Mouse (Mus musculus): Measurements from ENCODE around the gene Pip5kl1.

Gene Pip5kl1

GRCm38 (mm10) chr2:32582830-32583799, 8.5 kb downstream of the Pip5kl1 start:
- in situ Hi-C loops (cut with MboI, MseI), result no loop called here

GRCm38 (mm10) chr2:32585149-32585714, 10.6 kb downstream of the Pip5kl1 start:
- in situ Hi-C loops (cut with MboI, MseI), result no loop called here

DNA sequence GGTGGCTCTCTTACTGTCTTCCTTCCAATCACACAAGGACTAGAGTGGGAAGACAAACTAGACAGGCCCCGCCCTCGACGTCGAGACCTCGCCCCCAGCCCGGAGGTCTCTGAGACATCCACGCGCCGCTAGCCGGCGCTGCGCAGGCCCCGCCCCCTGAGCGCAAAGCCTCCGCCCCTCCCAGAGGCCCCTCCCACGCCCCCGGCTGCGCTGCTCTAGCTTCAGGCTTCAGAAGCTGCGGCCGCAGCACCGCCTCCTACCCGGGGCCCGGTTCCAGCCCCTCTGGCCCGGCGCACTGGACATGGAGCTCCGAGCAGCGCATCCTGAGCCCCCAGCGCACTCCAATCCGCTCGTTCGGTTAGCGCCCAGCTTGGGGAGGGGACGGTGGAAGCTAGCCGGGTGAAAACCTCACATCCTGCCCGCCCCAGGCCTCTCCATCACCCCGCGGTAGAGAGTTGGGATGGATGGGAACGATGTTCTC, 12.3 kb downstream of the Pip5kl1 start, which contains the start of gene St6galnac4:
TSS of gene St6galnac4 (plus strand) at position 225 of the 481 bp plus-strand sequence.
- in situ Hi-C loops (cut with MboI, MseI), result no loop called here

DNA sequence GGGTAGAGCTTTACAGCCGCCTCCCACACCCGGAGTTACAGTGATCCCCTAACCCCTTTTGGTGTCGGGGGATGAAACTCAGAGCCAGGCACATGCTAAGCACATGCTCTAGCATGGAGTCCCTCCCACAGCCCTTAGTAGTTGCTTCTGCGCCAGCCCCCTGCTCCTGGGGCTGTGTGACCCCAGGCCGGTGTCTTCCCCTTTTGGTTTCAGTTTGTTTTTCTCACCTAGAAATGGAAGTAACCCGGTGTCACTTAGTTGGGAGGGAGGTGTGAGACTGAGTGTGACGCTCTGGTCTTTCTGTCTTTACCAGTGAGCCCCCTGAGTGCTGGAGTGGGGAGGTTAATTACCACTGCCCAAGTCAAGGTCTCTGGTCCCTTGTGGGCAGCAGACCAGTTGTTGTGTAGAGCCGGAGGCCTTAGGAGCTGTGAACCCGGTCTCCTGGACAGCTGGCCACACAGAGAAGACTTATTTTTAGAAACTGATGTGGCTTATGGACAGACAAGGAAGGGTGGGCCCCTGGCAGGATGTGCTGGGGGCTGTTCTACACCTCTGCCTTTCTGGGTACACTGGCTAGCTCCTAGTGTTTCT, 13.2 kb downstream of the Pip5kl1 start:
- in situ Hi-C loops (cut with MboI, MseI), result no loop called here

GRCm38 (mm10) chr2:32589213-32589795, 14.7 kb downstream of the Pip5kl1 start:
- in situ Hi-C loops (cut with MboI, MseI), result no loop called here

DNA sequence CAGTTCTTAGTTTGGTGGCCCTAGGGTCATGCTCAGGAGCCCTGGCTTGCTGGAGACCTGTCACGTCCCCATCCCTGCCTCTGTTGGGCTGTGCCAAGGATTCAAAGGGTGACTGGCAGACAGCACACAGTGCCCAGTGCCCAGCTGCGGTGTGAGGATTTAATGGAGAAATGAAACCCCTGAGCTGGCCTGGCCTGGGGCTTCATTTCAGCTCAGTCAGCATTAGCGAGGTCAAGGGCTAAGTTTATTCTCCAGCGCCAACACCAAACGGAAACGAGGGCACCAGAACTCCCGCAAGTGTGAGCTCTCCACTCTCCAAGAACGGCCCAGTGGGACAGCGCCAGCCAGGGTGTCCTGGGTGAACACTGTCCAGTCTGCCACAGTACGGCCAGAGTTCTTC, 15.6 kb downstream of the Pip5kl1 start:
- in situ Hi-C loops (cut with MboI, MseI), result no loop called here

GRCm38 (mm10) chr2:32591249-32591648, 16.7 kb downstream of the Pip5kl1 start:
- in situ Hi-C loops (cut with MboI, MseI), result no loop called here

- in situ Hi-C loops (cut with MboI, MseI), result no loop called here
Observed at GRCm38 (mm10) chr2:32596725-32597124, 22.1 kb downstream of the Pip5kl1 start.

DNA sequence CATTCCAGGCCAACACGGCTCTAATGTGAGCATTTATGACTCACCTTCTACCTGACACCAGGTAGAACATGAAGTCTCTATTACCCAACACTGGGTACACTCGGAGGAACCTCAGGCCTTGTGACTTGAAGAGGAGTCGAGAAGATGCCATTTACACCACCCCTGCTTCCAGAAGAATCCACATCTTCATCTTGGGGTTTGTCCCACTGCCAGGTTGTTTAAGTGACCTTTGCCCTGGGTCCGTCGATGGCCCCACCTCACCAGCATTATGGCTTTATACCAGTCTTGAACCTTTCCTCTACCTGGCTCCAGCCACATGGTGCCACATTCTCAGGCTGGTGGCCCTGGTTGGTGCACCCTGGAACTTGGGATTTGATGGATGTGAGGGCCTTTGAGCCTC, 22.7 kb downstream of the Pip5kl1 start:
- in situ Hi-C loops (cut with MboI, MseI), result no loop called here

DNA sequence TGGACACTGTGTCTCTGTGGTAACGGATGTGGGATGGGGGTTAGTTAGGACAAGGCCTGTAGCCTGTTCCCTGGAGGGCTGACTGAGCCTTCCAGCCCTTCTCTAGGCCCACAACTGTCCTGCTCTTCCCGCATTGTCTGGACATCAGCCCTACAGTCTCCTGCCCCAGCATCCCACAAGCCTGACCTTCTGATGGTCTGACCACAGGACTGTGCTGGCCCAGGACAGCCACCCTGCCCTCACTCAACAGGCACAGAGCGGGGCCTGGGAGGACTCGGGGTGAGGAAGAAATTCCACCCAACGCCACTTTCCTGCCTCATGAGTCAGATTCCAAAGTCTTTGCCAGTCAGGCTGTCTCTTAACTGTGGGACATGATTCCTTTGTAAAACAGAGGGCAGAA, 23.1 kb downstream of the Pip5kl1 start:
- in situ Hi-C loops (cut with MboI, MseI), result no loop called here

- in situ Hi-C loops (cut with MboI, MseI), result no loop called here
Observed at GRCm38 (mm10) chr2:32598506-32598905, 23.9 kb downstream of the Pip5kl1 start.

GRCm38 (mm10) chr2:32599409-32599808, 24.8 kb downstream of the Pip5kl1 start, which contains the start of gene St6galnac6:
TSS of gene St6galnac6 (plus strand) at chr2:32599709.
- in situ Hi-C loops (cut with MboI, MseI), result no loop called here

GRCm38 (mm10) chr2:32601417-32602065, 26.9 kb downstream of the Pip5kl1 start:
- in situ Hi-C loops (cut with MboI, MseI), result loop anchor here in 1 of 2 experiments (10.0 kb wide), 1 partner anchor 1137 kb away; no protein-coding TSS in a partner anchor

DNA sequence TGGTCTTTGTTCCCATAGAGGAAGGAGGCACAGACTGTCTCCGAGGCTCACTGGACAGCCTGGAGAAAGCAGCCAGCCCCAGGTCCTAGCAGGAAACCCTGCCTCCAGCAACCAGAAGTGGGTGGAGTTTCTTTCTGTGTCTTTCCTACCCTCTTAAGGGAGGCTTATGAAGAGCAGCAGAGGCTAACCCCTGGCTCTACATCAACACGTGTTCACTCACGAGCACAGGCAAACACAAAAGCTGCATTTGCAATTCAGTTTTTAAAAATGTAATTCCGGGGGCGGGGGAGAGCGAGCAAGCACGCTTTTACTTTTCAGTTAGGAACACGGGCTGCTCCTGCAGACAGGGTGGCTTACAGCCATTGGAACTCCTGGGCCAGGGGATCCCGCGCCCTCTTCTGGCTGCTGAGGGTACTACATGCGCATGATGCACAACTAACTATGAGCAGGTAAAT, 28.0 kb downstream of the Pip5kl1 start:
- in situ Hi-C loops (cut with MboI, MseI), result loop anchor here in 1 of 2 experiments (10.0 kb wide), 1 partner anchor 1138 kb away; no protein-coding TSS in a partner anchor

DNA sequence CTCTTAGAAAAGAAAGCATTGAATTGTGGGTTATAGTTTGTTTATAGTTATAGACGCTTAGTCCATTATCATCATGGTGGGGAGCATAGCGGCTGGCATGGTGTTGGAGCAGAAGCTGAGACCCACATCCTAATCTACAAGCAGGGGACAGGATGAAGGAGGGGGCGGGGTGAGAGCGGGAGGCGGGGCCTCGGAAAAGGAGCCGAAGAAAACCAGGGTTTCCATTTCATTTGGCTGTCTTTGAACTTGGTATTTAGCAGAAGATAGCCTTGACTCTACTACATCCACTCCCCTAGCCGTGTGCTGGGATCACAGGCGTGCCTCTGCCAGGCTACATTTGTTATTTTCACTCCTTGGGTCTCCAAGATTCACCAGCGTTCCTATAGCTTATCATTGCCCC, 30.0 kb downstream of the Pip5kl1 start:
- in situ Hi-C loops (cut with MboI, MseI), result loop anchor here in 1 of 2 experiments (10.0 kb wide), 1 partner anchor 1140 kb away; no protein-coding TSS in a partner anchor

- in situ Hi-C loops (cut with MboI, MseI), result loop anchor here in 1 of 2 experiments (10.0 kb wide), 1 partner anchor 1142 kb away; no protein-coding TSS in a partner anchor
Observed at GRCm38 (mm10) chr2:32606161-32607142, 31.9 kb downstream of the Pip5kl1 start.

DNA sequence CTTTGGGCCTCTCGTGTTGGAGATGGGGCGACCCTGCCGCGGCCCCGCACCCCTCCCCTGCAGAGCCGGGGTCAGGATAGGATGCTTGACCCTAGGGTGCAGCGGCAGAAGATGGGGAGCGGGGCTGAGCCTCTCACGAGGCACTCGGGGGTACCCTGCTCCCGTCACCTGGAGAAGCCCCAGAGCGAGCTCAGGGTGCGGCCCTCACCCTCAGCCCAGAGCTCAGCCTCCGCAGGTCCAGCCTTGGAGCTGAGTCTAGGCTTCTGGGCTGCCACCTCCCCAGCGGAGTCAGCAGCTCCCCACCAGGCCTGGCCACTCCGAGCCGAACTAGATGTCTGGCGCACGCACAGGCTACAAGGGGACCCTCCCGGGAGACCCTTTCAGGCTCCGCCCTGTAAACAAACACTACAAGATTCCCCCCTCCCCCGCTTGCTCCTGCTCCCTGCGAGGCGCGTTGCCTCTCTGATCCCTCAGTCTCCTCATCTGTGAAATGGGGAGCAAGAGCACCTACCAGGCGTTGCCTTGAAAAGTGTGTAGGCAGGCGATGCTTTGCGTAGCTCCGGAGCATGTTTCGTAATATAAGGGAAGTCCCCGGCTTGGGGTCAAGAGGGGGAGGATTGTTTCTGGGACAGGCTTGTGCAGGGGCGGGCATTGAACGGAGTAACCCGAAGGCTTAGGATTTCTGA, 32.8 kb downstream of the Pip5kl1 start:
- in situ Hi-C loops (cut with MboI, MseI), result loop anchor here in 1 of 2 experiments (10.0 kb wide), 1 partner anchor 1143 kb away; no protein-coding TSS in a partner anchor

- in situ Hi-C loops (cut with MboI, MseI), result loop anchor here in 1 of 2 experiments (10.0 kb wide), 1 partner anchor 1143 kb away; no protein-coding TSS in a partner anchor
Observed at GRCm38 (mm10) chr2:32608141-32608777, 33.7 kb downstream of the Pip5kl1 start.

Data from T-helper 17 cell (primary cell).